Mouse (Mus musculus) retina, embryonic 14.5 days (tissue): ENCODE measurements around the gene Vmn2r67.
"Not testable (repeated sequence)": the region's sequence is repeated elsewhere in the genome, so short reads cannot be mapped to it uniquely, and the experiment has no call there.

Source experiments
- DNase-seq: peaks from one replicate; pipeline ENCODE4 v3.0.0-alpha.2; 2015; ENCODE audit warnings: low spot score

The Vmn2r67 gene

DNA sequence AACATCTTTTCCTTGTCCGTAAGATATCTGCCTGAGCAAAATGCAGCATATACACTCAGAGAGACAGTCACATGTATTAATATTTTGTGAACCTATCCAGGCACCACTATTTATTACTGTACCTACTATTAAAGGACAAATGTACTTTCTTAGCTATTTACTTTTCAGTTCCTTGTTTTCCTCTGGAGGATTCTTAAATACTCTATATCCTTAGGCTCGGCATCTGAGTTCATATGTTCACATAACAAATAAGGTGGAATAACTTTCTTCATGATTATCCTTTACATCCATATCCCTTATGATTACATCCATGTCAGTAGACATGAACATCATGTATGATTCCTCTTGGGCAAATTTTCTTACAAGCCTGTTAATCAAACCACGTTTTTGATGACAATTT lies at the start of gene Vmn2r67:
Vmn2r67 (minus strand) TSS at position 101 of the 400 bp plus-strand sequence.
- no peak for DNase-seq

GRCm38 (mm10) chr7:85104531-85104930 lies 51.3 kb downstream of the Vmn2r67 start:
- DNase-seq = not testable (repeated sequence)
